Mouse (Mus musculus) spleen, adult 2 months (tissue): ENCODE results near the gene Rgs14.

Source experiments
- CTCF ChIP-seq: fragments of 200-500 bp; IDR thresholded peaks from 2 replicates; pipeline ENCODE4 v1.5.1; 2011; ENCODE audit warnings: mild to moderate bottlenecking, inconsistent platforms; ENCODE audit not compliant: insufficient read depth, insufficient read length, insufficient replicate concordance; ENCODE audit errors: extremely low read depth
- POLR2A ChIP-seq: fragments of 200-500 bp; IDR thresholded peaks from 2 replicates; pipeline ENCODE4 v1.6.1; 2011; ENCODE audit warnings: low read depth, low read length, inconsistent platforms

GRCm38 (mm10) chr13:55361145-55361544, 8.4 kb upstream of the Rgs14 start:
- TF ChIP-seq CTCF (no peak), POLR2A (no peak)
